Mouse (Mus musculus) adrenal gland, adult 8-10 months (tissue): ENCODE measurements around the gene Tmem79. TPM values are rescaled to one million over a fixed set of nuclear protein-coding genes. Genes with fewer than 3 reads are reported as not detected.
"Not testable (repeated sequence)": the region's sequence is repeated elsewhere in the genome, so short reads cannot be mapped to it uniquely, and the experiment has no call there.

Source experiments
- DNase-seq: peaks from one replicate; pipeline ENCODE4 v3.0.0; 2022
- total RNA-seq, 4 experiments: library from RNA; stranded (reverse); gene quantifications; 2 replicates each; pipeline ENCODE4 v1.2.4; 2022

The Tmem79 gene
- total RNA-seq, 4 experiments from 2014 or later = 4.4 to 7.1 (median 5.9) TPM

- DNase-seq = not testable (repeated sequence)
Observed at GRCm38 (mm10) chr3:88281141-88281916, 54.6 kb downstream of the Tmem79 start.

- no peak for DNase-seq
Observed at GRCm38 (mm10) chr3:88280035-88280434, 55.9 kb downstream of the Tmem79 start.

Other genes with a start within 250 kb of the Tmem79 start
- 100 to 1,000 TPM in 1 of 4 experiments, 10 to 100 TPM in 3; 82.0 to 111 (median 89.0) TPM for gene Mef2d, start 193.8 kb downstream of the Tmem79 start, total RNA-seq
- gene Rhbg, start 81.4 kb downstream of the Tmem79 start, total RNA-seq = 10 to 100 TPM; 12.0 to 27.5 (median 17.3) TPM
- 1 to 10 TPM; 1.3 to 3.1 (median 2.3) TPM for gene Gm38392, start 48.9 kb downstream of the Tmem79 start, total RNA-seq
- 1 to 10 TPM; 6.2 to 9.3 (median 8.2) TPM for gene Tsacc, start 39.1 kb downstream of the Tmem79 start, total RNA-seq
- 100 to 1,000 TPM; 250 to 360 (median 279) TPM for gene Cct3, start 39.0 kb downstream of the Tmem79 start, total RNA-seq
- gene Glmp, start 11.1 kb downstream of the Tmem79 start, total RNA-seq = 100 to 1,000 TPM; 233 to 293 (median 254) TPM
- 10 to 100 TPM; 48.2 to 66.6 (median 55.9) TPM for gene Smg5, start 112 bp upstream of the Tmem79 start, total RNA-seq
- 1 to 10 TPM; 4.1 to 6.9 (median 5.4) TPM for gene Paqr6, start 28.4 kb upstream of the Tmem79 start, total RNA-seq
- 1 to 10 TPM in 2 of 4 experiments, under 1 TPM in 1, not detected in 1; 0.89 to 1.9 (median 1.3) TPM for gene Bglap3, start 36.6 kb upstream of the Tmem79 start, total RNA-seq
- gene Bglap2, start 42.6 kb upstream of the Tmem79 start, total RNA-seq = 1 to 10 TPM in 1 of 4 experiments, not detected in 3; 2.1 TPM
- 1 to 10 TPM in 2 of 4 experiments, under 1 TPM in 2; 0.77 to 7.8 (median 2.5) TPM for gene Bglap, start 48.3 kb upstream of the Tmem79 start, total RNA-seq
- 10 to 100 TPM; 31.5 to 46.9 (median 34.3) TPM for gene Pmf1, start 74.2 kb upstream of the Tmem79 start, total RNA-seq
- gene Slc25a44, start 89.0 kb upstream of the Tmem79 start, total RNA-seq = 10 to 100 TPM; 44.3 to 50.8 (median 47.0) TPM
- gene Sema4a, start 125.0 kb upstream of the Tmem79 start, total RNA-seq = 10 to 100 TPM; 12.2 to 14.0 (median 12.5) TPM
- 100 to 1,000 TPM in 3 of 4 experiments, 10 to 100 TPM in 1; 88.2 to 134 (median 124) TPM for gene Lmna, start 173.8 kb upstream of the Tmem79 start, total RNA-seq
- gene Mex3a, start 196.2 kb upstream of the Tmem79 start, total RNA-seq = 1 to 10 TPM; 2.8 to 4.3 (median 3.9) TPM
- gene Rab25, start 212.2 kb upstream of the Tmem79 start, total RNA-seq = not detected
- 100 to 1,000 TPM; 138 to 164 (median 144) TPM for gene Lamtor2, start 216.9 kb upstream of the Tmem79 start, total RNA-seq
- gene Ubqln4, start 217.6 kb upstream of the Tmem79 start, total RNA-seq = 10 to 100 TPM; 64.1 to 81.3 (median 66.7) TPM
- 100 to 1,000 TPM; 139 to 217 (median 172) TPM for gene Ssr2, start 239.7 kb upstream of the Tmem79 start, total RNA-seq